Mouse (Mus musculus): ENCODE data around the gene Ice2. TPM values are rescaled to one million over a fixed set of nuclear protein-coding genes. Genes with fewer than 3 reads are reported as not detected.

Ice2 gene
- total RNA-seq, 1 experiment: 10.0 TPM

DNA sequence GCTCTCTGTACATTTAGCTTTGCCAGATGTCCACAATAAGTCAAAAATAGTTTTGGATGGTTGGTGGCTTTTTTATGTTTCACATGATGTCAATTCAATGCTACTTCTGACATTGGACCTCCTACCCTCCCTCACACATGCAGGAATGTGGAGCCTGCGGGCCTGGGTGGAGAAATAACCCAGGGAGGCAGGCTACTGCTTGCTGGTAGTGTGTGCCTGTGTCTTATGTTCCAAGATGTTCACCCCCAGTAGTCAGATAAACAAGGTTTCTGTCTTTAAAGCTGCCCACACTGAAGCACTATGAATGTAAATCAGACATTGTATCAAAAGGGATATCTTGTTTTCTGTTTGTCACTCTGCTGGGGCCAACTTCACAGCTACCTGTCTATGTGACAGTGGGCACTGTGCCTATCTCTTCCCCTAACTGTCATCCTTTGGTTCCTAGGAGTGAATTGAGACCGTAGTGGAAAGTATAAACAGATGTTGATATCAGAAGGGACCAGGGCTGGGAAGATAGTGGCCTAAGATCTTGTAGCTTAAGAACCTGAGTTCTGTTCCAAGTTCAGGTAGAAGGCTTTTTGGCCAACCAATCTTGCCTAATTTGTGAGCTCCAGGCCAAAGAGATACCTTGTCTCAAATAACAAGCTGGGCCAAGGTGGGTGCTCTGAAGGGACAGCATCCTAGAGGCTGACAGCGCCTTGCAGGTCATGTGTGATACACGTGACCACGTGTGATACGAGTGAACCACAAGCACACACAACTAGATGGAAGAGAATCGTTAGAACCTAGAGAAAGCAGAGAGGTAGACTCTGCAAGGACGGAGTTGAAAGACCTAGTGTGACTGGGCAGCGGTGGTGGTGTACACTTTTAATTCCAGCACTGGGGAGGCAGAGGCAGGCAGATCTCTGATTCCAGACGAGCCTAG is 54.4 kb downstream of the Ice2 start:
- Histone ChIP-seq H3K36me3 (ENCODE audit: control insufficient read depth, insufficient read depth, low read length, poor library complexity, severe bottlenecking) (no peaks in the 10 kb centered on the region), H3K4me3 (ENCODE audit: insufficient read depth in 1 of 2, low read depth in 1 of 2, low read length in 2 of 2, poor library complexity in 1 of 2, severe bottlenecking in 1 of 2) (no peak overlapping the region), H3K27ac (ENCODE audit: insufficient read depth, low read depth, low read length, poor library complexity, severe bottlenecking) (no peak overlapping the region), H3K9me3 (ENCODE audit: control insufficient read depth, insufficient read depth, low read depth, low read length) (no peaks in the 10 kb centered on the region), H3K9ac (ENCODE audit: insufficient read depth, low read depth, low read length, poor library complexity, severe bottlenecking) (no peak overlapping the region), H3K4me1 (ENCODE audit: control insufficient read depth in 2 of 2, insufficient read depth in 2 of 2, low read length in 2 of 2, poor library complexity in 1 of 2) (peaks cover 0 to 15% of the 10 kb centered on the region in 2 experiments; a peak in 2 of 4 replicates)
- TF ChIP-seq ZC3H11A (IDR thresholded peaks at IDR 0.05; ENCODE audit: borderline replicate concordance, low read depth, low read length): no peak
- DNase-seq (ENCODE audit: low read depth, low spot score): no peak
- in situ Hi-C loops (cut with MboI; ENCODE audit: low sequenced_read_pairs in 2 of 2, unreplicated experiment in 2 of 2): no loop called here

- Histone ChIP-seq H3K4me1 (ENCODE audit: control insufficient read depth in 2 of 2, insufficient read depth in 2 of 2, low read length in 2 of 2, poor library complexity in 1 of 2) (peaks cover 0 to 27% of the 10 kb centered on the region in 2 experiments; a peak in 2 of 4 replicates), H3K4me3 (ENCODE audit: insufficient read depth in 1 of 2, low read depth in 1 of 2, low read length in 2 of 2, poor library complexity in 1 of 2, severe bottlenecking in 1 of 2) (peak within 1 kb of the TSS; percentile 74 to 75), H3K36me3 (ENCODE audit: control insufficient read depth, insufficient read depth, low read length, poor library complexity, severe bottlenecking) (no peaks in the 10 kb centered on the region), H3K27ac (ENCODE audit: insufficient read depth, low read depth, low read length, poor library complexity, severe bottlenecking) (0 out of 2 replicates have a peak within 1 kb of the TSS, but pooled peaks have one; percentile 13), H3K9ac (ENCODE audit: insufficient read depth, low read depth, low read length, poor library complexity, severe bottlenecking) (peak within 1 kb of the TSS; percentile 62), H3K9me3 (ENCODE audit: control insufficient read depth, insufficient read depth, low read depth, low read length) (no peaks in the 10 kb centered on the region)
- DNase-seq (ENCODE audit: low read depth, low spot score): peak; percentile 60
- no peak for TF ChIP-seq ZC3H11A (IDR thresholded peaks at IDR 0.05; ENCODE audit: borderline replicate concordance, low read depth, low read length)
- no peak for TF ChIP-seq ZNF384 (IDR thresholded peaks at IDR 0.05; ENCODE audit: low read depth, low read length)
- no peak for TF ChIP-seq MAFK (IDR thresholded peaks at IDR 0.05; ENCODE audit: insufficient read depth, low read depth, low read length)
- TF ChIP-seq HCFC1 (IDR thresholded peaks at IDR 0.05; ENCODE audit: borderline replicate concordance, insufficient read depth, low read length): no peak
- in situ Hi-C loops (cut with MboI; ENCODE audit: low sequenced_read_pairs in 2 of 2, unreplicated experiment in 2 of 2): no loop called here
These were observed 55.6 kb downstream of the Ice2 start, which contains the start of gene Anxa2 for GRCm38 (mm10) chr9:69453066-69453900. Gene Anxa2 (plus strand): TSS chr9:69453620.

GRCm38 (mm10) chr9:69453901-69454666 is 56.4 kb downstream of the Ice2 start:
- peaks cover 6 to 31% of the 10 kb centered on the region in 2 experiments for H3K4me1 ChIP-seq (ENCODE audit: control insufficient read depth in 2 of 2, insufficient read depth in 2 of 2, low read length in 2 of 2, poor library complexity in 1 of 2)
- DNase-seq (ENCODE audit: low read depth, low spot score): no peak

DNA sequence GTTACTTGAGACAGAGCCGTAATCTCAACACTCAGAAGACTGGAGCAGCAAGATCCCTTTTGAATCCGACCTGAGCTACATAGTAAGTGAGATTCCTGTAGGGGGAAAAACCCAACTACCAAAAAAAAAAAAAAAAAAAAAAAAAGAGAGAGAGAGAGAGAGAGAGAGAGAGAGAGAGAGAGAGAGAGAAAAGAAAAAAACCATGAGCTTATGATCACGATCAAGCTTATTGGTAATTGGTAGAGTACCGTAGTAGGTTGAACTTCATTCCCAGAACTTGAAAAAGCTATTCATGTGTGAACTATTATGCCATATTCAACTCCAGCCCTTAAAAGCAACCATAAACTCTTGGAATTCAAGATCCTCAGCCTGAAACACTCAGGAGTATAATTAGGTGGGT is 57.0 kb downstream of the Ice2 start:
- no peak overlapping the region for H3K27ac ChIP-seq (ENCODE audit: insufficient read depth, low read depth, low read length, poor library complexity, severe bottlenecking)

More at GRCm38 (mm10) chr9:69453901-69454666, 56.4 kb downstream of the Ice2 start:
- Histone ChIP-seq H3K27ac (ENCODE audit: insufficient read depth, low read depth, low read length, poor library complexity, severe bottlenecking) (0 out of 2 replicates have a peak overlapping the region, but pooled peaks have one; percentile 13), H3K9ac (ENCODE audit: insufficient read depth, low read depth, low read length, poor library complexity, severe bottlenecking) (peak overlapping the region; percentile 62), H3K9me3 (ENCODE audit: control insufficient read depth, insufficient read depth, low read depth, low read length) (no peaks in the 10 kb centered on the region), H3K36me3 (ENCODE audit: control insufficient read depth, insufficient read depth, low read length, poor library complexity, severe bottlenecking) (no peaks in the 10 kb centered on the region), H3K4me3 (ENCODE audit: insufficient read depth in 1 of 2, low read depth in 1 of 2, low read length in 2 of 2, poor library complexity in 1 of 2, severe bottlenecking in 1 of 2) (peak overlapping the region; percentile 74 to 75)
- in situ Hi-C loops (cut with MboI; ENCODE audit: low sequenced_read_pairs in 2 of 2, unreplicated experiment in 2 of 2): no loop called here
- TF ChIP-seq HCFC1 (IDR thresholded peaks at IDR 0.05; ENCODE audit: borderline replicate concordance, insufficient read depth, low read length) (no peak), ZNF384 (IDR thresholded peaks at IDR 0.05; ENCODE audit: low read depth, low read length) (no peak), CHD2 (IDR thresholded peaks at IDR 0.05; ENCODE audit: low read depth, low read length) (no peak), MAFK (IDR thresholded peaks at IDR 0.05; ENCODE audit: insufficient read depth, low read depth, low read length) (no peak), ZC3H11A (IDR thresholded peaks at IDR 0.05; ENCODE audit: borderline replicate concordance, low read depth, low read length) (no peak)

More for the DNA sequence above, 57.0 kb downstream of the Ice2 start:
- Histone ChIP-seq H3K4me3 (ENCODE audit: insufficient read depth in 1 of 2, low read depth in 1 of 2, low read length in 2 of 2, poor library complexity in 1 of 2, severe bottlenecking in 1 of 2) (peak overlapping the region in 1 of 2 experiments; percentile 75; a peak in 1 of 4 replicates), H3K9ac (ENCODE audit: insufficient read depth, low read depth, low read length, poor library complexity, severe bottlenecking) (no peak overlapping the region), H3K36me3 (ENCODE audit: control insufficient read depth, insufficient read depth, low read length, poor library complexity, severe bottlenecking) (no peaks in the 10 kb centered on the region), H3K9me3 (ENCODE audit: control insufficient read depth, insufficient read depth, low read depth, low read length) (no peaks in the 10 kb centered on the region), H3K4me1 (ENCODE audit: control insufficient read depth in 2 of 2, insufficient read depth in 2 of 2, low read length in 2 of 2, poor library complexity in 1 of 2) (peaks cover 9 to 38% of the 10 kb centered on the region in 2 experiments)
- no peak for DNase-seq (ENCODE audit: low read depth, low spot score)
- in situ Hi-C loops (cut with MboI; ENCODE audit: low sequenced_read_pairs in 2 of 2, unreplicated experiment in 2 of 2): no loop called here
- peak; percentile 68; the same call in 1 of the 2 replicates for TF ChIP-seq ZNF384 (IDR thresholded peaks at IDR 0.05; ENCODE audit: low read depth, low read length)
- no peak for TF ChIP-seq HCFC1 (IDR thresholded peaks at IDR 0.05; ENCODE audit: borderline replicate concordance, insufficient read depth, low read length)
